Mouse (Mus musculus): Measurements from ENCODE around the gene Lpcat3. TPM values are rescaled to one million over a fixed set of nuclear protein-coding genes. Genes with fewer than 3 reads are reported as not detected.
"Not testable (repeated sequence)": the region's sequence is repeated elsewhere in the genome, so short reads cannot be mapped to it uniquely, and the experiment has no call there.

The Lpcat3 gene
- total RNA-seq, 4 experiments from 2014 or later: 12.6 to 18.1 (median 15.6) TPM

DNA sequence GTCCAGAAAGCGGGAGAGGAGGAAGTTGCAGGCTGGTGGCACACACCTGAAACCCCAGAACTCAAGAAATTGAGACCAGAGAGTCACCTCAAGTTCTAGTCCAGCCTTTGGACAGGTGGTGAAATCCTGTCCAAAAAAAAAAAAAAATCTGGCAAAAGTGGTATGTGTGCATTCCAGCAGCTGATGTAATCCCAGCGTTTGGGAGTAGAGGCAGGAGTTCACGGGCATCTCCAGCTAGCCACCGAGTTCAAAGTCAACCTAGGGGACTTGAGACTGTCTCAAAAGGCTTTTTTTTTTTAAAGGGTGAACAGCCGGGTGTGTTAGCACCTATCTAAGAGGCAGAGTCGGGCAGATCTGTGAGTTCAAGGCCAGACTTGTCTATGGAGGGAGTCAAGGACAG lies 13.3 kb downstream of the Lpcat3 start:
- no peak for DNase-seq (ENCODE audit: low spot score in 2 of 2)

DNA sequence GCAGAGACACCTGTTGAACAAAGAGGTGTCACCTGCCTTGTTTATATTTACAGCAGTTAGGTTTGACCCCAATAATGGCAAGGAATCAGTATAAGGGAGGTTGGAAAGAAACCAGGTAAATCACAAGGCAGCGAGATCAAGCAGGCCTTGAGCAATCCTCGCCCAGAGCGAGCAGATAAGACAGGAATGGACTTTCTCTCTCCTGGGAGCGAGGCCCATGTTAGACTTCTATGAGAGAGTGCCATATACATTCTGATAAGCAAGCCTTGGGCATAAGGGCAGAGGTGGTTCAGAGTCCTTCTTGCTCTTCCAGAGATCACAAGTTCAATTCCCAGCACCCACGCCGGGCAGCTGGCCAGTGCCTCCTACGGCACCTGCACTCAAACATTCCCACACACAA lies 15.9 kb downstream of the Lpcat3 start:
- no peak for DNase-seq (ENCODE audit: low spot score in 2 of 2)

DNA sequence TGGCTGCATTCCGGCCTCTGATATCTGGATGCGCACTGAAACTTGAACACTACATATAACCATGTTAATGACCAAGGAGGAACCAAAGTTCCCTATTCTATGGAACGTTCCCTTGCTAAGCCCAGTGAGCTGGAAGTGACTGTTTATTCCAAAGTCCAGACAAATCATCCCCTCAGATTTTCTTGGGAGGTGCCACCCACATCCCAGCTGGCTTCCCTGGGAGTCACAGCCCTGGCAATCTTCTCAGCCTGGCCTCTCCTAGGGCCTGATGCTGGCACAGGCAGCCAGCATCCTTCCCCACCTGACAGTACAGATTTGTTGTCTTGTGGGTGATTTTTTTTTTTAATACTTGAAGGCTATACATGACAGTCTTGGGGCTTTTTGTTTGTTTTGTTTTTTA lies 16.7 kb downstream of the Lpcat3 start:
- DNase-seq (ENCODE audit: low spot score in 2 of 2): no peak

DNA sequence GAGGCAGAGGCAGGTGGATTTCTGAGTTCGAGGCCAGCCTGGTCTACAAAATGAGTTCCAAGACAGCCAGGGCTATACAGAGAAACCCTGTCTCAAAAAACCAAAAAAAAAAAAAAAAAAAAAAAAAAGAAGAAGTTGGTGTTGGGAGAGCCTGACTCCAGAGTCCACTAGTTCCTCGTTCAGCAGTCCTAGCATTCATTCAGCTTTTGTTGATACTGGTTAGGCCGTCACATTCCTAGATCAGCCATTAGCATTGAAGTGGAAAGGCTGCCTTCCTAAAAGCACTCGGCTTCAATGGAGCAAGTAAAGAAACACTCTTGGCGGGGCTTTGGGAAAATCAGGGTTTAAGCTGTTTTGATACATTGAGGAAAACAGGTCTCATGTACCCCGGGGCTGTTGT lies 19.5 kb downstream of the Lpcat3 start:
- not testable (repeated sequence) for DNase-seq (ENCODE audit: low spot score in 2 of 2)

DNA sequence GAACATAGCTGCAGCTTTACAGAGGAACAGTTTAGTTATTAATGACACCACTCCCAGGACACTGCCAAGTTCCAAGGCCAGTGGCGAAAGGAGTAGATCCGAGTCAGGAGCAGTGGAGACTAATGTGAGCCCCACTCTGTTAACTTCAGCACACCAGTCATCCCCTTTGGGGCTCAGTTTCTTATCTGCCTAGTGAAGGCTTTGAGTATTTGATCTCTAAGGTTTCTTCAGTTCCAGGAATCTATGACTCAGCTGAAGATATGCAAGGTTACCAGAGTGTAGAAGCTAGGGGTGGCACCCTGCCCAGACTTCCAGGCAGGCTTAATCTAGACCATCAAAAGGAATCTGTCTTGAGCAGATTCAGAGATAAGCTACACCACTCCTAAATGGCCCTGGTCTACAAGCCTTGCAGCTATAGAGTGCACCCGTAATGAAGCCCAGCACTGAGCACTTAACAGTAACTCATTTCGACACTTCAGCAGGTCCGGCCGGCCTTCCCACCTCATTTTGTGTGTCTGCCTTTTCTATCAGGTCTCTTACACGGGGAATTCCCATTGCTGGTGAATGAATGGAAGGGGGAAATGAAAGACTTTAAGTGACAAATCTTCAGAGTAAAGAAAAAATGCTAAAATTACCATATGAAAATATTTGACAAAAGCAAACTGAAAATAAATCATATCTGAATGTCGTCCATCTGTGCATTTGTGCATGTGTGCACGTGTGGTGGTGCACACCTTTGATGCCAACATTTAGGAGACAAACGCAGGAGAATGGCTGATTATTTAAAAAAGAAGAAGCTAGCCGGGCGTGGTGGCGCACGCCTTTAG lies 21.0 kb downstream of the Lpcat3 start:
- DNase-seq (ENCODE audit: low spot score in 2 of 2): peak; percentile 30 to 58

DNA sequence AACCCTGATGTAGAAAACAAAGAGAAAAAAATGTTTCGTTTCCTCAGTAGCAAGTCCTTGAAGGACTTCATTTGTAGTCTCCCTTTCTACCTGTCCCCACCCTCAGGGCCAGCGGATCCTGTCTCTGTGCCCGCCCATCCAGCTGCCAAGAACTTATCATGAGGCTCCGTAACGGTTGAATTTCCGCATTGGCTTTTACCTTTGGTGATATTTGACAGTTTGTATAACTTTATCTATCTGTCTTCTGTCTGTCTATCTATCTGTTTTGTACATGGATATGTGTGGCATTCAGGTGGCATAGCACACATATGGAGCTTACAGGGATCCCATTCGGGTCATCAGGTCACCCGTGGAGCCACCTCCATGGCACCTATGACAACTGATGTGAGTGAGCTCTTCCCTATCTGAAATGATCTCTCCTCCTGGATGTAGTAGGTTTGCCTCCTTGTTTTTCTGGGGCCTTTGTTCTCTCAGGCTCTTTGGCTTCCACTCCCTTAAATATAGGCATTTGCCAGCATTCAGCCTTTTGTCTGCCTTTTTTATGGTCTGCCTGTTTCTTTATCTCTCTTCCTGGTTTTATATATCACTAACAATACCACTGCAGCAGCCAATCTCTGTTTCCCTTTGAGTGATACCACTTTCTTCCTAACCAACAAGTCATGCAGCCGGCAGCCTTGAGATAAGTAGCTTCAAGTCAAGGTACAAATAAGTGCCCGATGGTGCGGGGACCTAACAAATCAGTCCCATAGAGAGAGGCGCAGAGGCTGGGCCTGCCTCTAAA lies 23.0 kb downstream of the Lpcat3 start:
- DNase-seq (ENCODE audit: low spot score in 2 of 2): no peak

DNA sequence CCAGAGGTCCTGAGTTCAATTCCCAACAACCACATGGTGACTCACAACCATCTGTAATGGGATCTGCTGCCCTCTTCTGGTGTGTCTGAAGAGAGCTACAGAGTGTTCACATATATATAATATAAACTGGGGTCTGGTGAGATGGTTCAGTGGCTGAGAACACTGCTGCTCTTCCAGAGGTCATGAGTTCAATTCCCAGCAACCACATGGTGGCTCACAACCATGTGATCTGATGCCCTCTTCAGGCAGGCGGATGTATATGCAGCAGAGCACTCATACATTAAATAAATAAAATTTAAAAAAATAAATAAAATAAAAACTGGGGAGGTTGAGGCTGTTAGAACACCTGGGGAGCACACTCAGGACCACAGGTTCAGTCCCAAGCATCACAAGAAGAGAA lies 23.8 kb downstream of the Lpcat3 start:
- not testable (repeated sequence) for DNase-seq (ENCODE audit: low spot score in 2 of 2)

DNA sequence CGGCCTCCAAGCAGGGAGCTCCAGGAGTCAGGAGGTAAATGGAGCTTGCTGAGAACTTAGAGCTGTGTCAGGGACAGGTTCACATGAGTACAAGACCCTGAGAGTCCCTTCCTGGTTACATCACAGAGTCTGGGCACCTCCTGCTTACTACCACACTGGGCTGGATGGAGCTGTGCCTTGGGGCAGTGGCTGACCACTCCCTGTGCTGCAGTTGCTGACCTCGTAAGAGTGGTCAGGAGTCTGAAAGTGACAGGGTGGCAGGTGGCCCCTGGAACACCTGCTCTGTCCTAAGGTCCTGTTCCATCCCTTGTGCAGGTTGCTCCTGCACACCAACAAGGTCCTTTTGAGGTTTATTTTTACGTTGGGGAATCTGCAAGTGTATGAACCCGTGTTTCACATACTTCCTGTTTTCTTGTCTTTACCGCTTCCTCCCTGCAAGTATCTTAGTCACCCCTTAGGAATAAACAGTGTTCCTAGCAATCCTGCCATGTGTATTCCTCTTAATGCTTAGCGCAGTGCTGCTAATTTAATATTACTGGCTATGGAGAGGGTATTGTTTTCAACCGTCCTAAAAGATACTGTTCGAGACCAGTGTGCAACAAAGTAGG lies 25.4 kb downstream of the Lpcat3 start:
- DNase-seq (ENCODE audit: low spot score in 2 of 2): no peak

DNA sequence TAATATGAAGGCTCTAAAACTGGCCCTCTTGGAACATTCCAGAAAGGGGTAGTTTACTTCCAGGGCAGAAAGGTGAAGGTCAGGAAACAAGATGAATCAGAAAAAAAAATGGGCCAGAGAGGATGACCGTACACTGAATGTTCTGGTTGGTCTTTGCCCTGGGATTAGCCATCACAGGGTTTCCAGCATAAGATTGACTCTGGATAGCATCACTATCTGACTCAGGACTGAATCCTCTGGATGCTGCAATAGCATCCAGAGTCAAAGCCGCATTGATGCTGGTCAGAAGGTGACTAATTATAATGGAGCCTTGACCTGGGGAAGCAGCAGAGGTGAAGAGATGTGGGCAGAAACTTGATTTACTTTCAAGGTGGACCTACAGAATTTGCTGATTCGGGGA lies 26.2 kb downstream of the Lpcat3 start:
- DNase-seq (ENCODE audit: low spot score in 2 of 2): no peak

DNA sequence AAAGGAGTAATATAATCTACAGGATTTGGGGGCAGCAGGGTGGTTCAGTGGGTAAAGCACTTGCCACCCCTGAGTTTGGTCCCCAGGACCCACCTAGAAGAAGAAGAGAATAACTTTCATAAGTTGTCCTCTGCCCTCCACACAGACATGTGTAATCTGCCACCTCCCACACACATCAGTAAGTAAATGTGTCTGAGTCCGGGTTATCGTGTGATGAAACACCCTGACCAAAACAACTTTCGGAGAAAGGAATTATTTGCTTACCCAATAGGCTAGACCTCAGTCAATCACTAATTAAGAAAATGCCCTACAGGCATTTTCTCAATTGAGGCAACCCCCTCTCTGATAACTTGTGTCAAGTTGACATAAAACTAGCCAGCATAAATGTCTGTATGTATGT lies 27.7 kb downstream of the Lpcat3 start:
- no peak for DNase-seq (ENCODE audit: low spot score in 2 of 2)

DNA sequence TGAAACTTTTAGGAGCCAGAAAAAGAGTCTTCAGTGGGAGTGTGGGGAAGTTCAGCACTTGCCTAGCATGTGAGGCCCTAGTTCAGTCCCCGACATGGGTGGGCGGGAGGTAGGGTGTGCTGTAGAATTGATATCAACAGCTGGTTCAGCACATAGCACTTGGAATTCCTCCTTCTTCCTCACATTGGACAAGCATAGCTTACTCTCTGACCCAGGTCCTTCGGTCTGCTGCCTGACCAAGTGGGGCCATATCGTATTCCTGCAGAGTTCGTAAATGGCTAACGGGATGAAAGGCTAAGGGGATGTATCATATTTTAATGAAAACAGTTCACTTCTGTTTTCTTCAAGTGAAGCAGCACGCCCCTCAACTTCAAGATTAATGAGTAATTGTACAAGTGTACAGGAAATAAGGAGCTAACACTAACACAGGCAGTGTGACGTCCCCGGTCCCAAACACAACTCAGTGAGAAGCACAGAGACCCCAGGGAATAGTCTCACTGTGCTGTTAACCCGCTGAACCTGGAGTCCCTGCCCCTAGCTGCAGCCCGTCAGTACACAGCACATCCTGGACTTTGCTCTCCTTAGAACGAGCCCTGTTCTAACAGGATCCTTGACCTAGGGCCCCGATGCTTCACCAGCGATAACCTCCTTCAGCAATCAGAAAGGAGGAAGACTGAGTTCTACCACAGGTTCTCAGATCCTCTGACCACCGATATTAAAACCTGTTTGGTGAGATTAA lies 30.6 kb downstream of the Lpcat3 start:
- DNase-seq (ENCODE audit: low spot score in 2 of 2): no peak

DNA sequence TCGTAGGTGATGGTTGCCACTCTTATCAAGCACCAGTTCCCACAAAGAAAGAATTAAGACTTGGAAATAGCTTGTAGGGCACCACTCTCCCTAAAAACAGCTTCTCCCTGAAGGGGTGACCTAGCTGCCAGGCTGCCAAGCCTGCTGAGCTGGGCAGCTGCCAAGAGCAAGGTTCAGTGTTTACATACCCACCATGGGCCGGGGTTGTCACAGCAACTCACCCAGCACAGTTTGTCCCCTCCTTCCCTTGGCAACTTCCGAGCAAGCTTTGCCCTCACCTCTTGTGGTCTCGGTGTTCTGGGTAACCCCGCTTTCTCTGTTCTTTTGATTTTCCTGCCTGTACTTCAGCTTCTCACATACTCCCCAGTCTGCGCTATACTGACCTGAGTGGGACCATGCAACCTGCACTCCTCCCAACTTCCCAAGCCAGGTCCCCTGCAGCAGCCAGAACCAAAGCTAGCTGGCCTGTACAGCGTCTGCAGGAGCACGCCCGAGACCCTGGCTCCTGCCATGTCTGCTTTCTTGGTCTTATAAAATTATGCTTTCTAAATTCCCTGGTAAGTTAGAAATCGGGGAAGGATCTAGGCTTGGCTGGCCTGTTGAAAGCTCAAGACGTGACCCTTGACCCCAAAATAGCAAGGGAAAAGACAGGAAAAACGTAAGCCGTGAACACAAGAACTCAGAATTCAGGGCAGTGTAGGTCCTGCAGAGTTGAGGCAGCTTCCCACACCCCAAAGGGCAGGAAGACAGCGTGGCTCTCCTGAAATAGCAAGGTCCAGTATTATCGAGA lies 31.5 kb downstream of the Lpcat3 start:
- DNase-seq (ENCODE audit: low spot score in 2 of 2): peak in 1 of 2 experiments; percentile 14

DNA sequence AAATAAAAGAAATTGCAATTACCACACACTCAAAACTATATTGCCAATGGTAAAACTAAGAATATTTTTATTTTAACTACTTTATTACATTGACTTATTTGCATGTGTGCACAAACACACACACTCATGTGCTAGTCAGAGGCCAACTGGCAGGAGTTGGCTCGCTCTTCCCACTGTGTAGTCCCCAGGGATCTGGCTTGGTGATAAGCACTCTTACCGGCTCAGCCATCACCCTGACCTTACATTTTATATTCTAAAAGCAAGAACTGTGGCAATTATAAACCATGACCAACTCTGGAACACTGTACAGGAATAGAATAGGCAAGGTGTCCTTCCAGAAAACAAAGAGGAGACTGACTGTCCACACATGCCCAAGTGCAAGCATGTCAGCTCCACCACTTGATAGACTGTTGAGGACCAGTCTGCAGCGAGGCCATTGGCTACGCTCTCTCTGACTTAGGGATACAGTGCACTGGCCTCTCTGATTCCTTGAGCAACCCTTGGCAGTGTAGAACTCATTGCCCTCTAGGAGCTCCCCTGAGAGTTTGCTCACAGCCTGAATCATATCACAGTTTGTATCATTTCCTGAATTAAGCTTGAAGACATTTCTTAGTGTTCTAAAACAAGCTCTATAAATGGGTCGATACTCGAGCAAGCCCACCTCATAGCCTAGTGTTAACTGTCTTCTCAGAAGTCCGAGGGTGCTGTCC lies 33.8 kb downstream of the Lpcat3 start:
- no peak for DNase-seq (ENCODE audit: low spot score in 2 of 2)

DNA sequence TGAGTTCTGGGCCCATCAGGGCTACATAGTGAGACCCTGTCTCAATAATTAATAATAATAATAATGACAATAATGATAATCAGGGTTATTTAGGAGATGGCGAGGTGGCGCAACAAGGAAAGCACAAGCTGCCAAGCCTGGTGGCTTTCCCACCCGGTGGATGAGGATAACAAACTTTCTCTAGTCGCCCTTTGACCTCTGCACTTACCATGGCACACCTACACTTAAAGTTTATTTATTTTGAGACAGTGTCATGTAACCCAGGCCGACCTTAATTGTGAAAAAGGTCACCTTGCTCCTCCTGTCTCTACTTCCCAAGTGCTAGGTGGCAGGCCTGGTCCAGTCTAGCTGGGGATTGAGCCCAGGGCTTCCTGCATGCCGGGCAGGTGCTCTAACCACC lies 35.9 kb downstream of the Lpcat3 start:
- no peak for DNase-seq (ENCODE audit: low spot score in 2 of 2)

DNA sequence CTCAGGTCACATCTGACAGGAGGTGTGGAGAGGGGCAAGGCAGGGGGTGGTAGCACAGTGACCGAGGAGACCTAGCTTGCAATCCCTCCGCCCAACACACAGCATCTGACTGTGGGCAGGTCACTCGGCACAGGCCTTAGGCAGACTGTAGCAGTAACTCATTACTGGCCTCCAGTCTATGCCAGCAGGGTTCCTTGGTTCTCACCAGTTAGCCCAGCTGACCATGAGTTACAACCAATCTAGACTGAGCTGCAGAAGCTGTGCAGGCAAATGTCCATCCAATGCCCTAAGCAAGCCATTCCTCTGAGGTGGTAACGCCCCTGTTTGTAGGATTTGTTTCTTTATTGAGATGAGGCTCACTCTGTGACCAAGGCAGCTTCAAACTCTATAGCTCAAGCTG lies 36.5 kb downstream of the Lpcat3 start:
- DNase-seq (ENCODE audit: low spot score in 2 of 2): no peak

DNA sequence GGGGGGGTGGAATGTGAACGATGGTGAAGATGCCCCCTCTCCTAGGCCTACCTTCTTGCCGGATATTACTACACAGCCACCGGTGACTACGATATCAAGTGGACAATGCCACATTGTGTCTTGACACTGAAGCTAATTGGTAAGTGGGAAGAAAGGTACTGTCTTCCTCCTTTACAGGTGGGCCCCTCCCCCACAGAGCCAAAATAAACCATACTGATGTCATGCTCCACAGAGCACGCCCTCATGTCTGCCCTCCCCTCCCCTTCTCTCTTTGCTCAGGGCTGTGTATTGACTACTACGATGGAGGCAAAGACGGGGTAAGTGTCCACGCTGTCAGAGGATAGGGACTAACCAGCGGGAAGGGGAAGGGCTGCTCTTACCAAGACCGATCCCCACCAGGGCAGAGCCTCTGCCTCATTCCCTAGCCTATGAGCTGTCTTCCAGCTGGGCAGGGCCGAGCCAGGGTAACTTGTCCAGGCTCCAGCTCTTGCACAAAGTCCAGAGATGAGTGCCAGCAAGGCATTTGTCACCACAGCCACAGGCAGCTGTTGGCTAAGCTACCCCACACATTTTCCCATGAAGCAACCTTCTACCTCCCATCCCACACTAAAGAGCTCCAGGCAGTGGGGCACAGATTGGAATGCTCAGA lies 37.3 kb downstream of the Lpcat3 start:
- DNase-seq (ENCODE audit: low spot score in 2 of 2): peak; percentile 63 to 77

DNA sequence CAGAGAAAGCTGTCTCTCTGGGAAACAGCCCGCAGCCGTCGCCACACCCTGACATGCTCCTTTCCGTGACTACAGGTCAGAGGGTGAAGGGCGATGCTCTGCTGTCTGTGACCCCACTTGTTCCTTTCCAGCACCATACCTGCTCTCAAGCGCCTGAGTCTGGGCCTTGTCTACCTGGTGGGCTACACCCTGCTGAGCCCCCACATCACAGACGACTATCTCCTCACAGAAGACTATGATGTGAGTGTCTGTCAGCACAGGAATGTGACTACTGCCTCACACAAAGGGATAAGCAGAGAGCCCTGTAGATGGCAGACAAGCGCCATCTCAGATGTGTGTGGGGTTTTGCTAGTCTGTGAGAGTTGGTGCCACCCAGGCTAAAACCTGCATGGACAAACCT lies 38.5 kb downstream of the Lpcat3 start:
- no peak for DNase-seq (ENCODE audit: low spot score in 2 of 2)

DNA sequence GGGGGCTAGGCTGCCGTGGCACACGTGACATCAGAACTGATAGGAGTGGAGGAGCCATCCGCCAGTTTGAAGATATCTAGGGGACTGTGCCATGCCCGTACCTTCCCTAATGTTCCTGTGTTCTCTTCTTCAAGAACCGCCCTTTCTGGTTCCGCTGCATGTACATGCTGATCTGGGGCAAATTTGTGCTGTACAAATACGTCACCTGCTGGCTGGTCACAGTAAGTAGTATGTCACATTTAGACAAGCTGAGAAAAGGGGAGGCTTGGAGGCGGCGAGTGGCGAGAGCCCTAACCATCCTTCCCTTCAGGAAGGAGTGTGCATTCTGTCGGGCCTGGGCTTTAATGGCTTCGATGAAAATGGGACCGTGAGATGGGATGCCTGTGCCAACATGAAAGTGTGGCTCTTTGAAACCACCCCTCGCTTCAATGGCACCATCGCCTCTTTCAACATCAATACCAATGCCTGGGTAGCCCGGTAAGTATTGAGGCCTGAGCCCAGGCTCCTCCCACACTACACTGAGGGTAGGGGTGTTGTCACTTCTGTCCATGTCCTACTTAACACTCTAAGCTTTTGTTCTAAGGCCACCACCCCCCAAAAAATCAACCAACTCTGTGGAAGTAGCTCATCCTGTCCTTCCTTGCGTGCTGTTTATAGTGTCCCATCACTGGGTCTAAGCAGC lies 39.4 kb downstream of the Lpcat3 start:
- DNase-seq (ENCODE audit: low spot score in 2 of 2): no peak

DNA sequence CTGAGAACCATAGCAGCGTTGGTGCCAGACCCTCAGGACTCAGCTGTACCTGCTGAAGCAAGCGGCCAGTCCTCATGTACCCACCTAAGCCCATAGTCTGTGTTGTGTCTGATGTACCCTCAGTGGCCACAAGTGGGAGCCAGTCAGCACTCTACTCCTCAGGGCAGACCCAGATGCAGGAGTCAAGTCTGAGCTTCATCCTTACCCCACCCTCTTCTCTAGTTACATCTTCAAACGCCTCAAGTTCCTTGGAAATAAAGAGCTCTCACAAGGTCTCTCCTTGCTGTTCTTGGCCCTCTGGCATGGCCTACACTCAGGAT lies 39.9 kb downstream of the Lpcat3 start:
- peak; percentile 35 to 48 for DNase-seq (ENCODE audit: low spot score in 2 of 2)
